Mouse (Mus musculus): ENCODE results near the gene B430305J03Rik. TPM values are rescaled to one million over a fixed set of nuclear protein-coding genes. Genes with fewer than 3 reads are reported as not detected.

The B430305J03Rik gene
- polyA plus RNA-seq, 1 experiment from 2014 or later = not detected

DNA sequence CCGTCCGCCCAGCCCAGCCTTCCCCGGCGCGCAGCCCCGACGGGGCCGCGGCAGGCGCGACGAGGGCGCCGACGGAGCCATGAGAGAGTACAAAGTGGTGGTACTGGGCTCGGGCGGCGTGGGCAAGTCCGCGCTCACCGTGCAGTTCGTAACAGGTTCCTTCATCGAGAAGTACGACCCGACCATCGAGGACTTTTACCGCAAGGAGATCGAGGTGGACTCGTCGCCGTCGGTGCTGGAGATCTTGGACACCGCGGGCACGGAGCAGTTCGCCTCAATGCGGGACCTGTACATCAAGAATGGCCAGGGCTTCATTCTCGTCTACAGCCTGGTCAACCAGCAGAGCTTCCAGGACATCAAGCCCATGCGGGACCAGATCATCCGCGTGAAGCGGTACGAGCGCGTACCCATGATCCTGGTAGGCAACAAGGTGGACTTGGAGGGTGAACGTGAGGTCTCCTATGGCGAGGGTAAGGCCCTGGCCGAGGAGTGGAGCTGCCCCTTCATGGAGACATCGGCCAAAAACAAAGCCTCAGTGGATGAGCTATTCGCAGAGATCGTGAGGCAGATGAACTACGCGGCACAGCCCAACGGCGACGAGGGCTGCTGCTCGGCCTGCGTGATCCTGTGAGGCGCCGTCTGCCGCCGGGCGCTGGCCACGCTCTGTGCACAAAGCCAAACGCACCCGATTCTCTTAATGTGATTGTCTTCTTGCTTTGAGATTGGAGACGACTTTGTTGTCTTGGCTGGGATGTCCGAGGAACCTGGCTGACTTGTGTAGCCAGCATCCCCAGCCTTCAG, 573 bp downstream of the B430305J03Rik start:
- Histone ChIP-seq H3K36me3 (no peaks in the 10 kb centered on the region), H3K4me1 (replicated peaks) (peaks cover 2% of the 10 kb centered on the region; the same call in 1 of the 2 replicates), H3K9me3 (no peaks in the 10 kb centered on the region), H3K27ac (peak overlapping the region; percentile 89), H3K9ac (peak overlapping the region; percentile 83), H3K27me3 (replicated peaks) (no peaks in the 10 kb centered on the region), H3K4me2 (replicated peaks) (peak overlapping the region; percentile 85), H3K4me3 (replicated peaks) (peak overlapping the region; percentile 86)
- peak; percentile 12 for ATAC-seq
- under 1% methylated on average over 68 of the region's 68 CpGs for WGBS

DNA sequence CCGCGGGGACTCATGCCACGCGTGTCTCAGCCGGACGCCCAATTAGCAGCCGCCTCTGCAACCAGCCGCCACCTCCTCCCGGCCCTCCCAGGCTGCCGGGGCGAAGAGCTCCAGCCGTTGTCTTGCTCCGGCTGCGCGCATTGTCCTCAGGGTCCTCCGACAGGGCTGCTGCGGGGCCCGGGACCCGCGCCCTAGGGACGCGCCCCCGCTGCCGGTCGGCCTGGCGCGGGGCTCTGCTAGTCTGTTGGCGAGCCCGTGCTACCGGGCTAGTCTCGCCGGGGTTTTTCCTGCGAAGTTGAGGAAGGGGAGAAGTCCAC, 1.1 kb downstream of the B430305J03Rik start:
- Histone ChIP-seq H3K4me2 (replicated peaks) (peak overlapping the region; percentile 85), H3K27ac (peak overlapping the region; percentile 89), H3K4me3 (replicated peaks) (peak overlapping the region; percentile 86), H3K36me3 (no peaks in the 10 kb centered on the region), H3K9ac (peak overlapping the region; percentile 83), H3K4me1 (replicated peaks) (peaks cover 2% of the 10 kb centered on the region; the same call in 1 of the 2 replicates), H3K27me3 (replicated peaks) (no peaks in the 10 kb centered on the region), H3K9me3 (no peaks in the 10 kb centered on the region)
- WGBS = under 1% methylated on average over 33 of the region's 33 CpGs
- ATAC-seq = peak; percentile 41

DNA sequence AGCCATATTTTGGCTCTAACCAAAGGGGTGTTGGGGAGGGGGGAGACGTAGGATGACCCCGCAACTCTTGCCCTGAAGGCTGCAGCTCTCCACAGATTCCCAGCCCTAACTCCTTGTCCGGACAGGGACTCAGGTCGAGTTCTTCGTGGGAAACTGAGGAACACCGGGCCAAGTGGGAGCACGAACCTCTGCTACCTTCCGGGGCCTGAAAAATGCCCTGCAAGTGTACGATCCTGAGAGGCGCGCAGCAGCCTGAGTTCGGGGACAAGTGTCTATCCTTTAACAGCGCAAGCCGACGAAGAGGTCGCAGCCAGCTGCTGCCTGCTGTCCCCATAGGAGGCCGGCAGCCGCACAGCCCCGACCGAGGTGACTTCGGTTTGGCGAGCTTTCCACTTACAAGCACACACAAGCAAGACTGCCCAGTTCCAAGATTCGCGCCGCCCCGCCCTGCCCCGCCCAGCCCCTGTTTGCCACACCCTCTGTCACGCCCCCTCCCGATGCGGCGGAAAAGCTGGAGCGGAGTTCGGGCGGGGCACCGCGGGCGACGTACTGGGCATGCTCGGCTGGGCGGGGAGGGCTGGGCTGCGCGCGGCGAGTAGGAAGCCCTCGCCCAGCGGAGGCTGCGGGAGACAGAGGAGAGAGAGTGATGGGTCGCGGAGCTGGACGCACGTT, 1.6 kb downstream of the B430305J03Rik start:
- peaks cover 2% of the 10 kb centered on the region; the same call in 1 of the 2 replicates for H3K4me1 ChIP-seq (replicated peaks)
- no peaks in the 10 kb centered on the region for H3K9me3 ChIP-seq
- H3K4me2 ChIP-seq (replicated peaks) = peak overlapping the region; percentile 85
- H3K9ac ChIP-seq = peak overlapping the region; percentile 83
- peak overlapping the region; percentile 86 for H3K4me3 ChIP-seq (replicated peaks)
- no peaks in the 10 kb centered on the region for H3K36me3 ChIP-seq
- under 1% methylated on average over 51 of the region's 51 CpGs for WGBS
- no peaks in the 10 kb centered on the region for H3K27me3 ChIP-seq (replicated peaks)
- H3K27ac ChIP-seq = peak overlapping the region; percentile 96
- peak; percentile 92 for ATAC-seq

DNA sequence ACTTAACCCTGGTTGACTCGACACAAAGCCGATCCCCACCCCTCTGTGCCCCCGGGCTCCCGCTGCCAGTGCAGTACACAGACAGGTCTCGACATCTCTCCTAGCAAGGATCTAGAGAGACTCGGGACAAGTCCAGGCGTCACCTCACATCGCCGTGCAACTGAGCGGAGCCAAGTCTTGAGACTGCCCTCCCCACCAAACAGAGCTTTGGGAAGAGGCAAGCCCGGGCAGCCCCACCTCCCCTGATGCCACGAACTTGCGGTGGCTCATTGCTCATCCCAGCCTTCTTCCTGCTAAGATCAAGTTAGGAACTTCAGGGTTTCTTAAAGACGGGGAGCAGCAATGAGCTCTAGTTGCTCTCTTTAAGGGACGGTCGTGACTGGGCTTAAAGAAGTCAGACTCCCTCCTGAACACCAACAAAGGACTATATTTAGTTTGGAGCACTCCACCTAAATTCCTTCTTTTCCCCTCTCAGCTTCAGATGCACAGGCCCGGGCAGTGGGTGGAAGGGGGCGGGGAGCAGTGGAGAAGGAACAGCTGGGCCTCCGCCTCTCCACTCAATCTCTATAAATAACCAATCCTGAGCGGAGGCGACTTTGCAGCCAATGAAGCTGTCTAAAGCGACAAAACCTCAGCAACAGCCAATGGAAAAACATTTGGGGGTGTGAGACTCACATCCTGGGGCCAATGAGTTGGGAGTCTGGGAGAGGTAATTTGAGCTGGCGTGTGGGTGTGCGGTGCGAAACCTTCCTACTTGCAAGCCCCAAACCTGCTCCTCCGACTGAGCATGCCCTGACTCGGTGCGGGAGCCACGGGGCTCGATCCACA, 2.4 kb downstream of the B430305J03Rik start:
- peak overlapping the region; percentile 75 for H3K9ac ChIP-seq
- H3K9me3 ChIP-seq = no peaks in the 10 kb centered on the region
- peak; percentile 94 for ATAC-seq
- H3K27ac ChIP-seq = peak overlapping the region; percentile 96
- H3K27me3 ChIP-seq (replicated peaks) = no peaks in the 10 kb centered on the region
- peaks cover 2% of the 10 kb centered on the region; the same call in 1 of the 2 replicates for H3K4me1 ChIP-seq (replicated peaks)
- peak overlapping the region; percentile 85 for H3K4me2 ChIP-seq (replicated peaks)
- under 1% methylated on average over 30 of the region's 30 CpGs for WGBS
- H3K4me3 ChIP-seq (replicated peaks) = peak overlapping the region; percentile 86
- no peaks in the 10 kb centered on the region for H3K36me3 ChIP-seq

DNA sequence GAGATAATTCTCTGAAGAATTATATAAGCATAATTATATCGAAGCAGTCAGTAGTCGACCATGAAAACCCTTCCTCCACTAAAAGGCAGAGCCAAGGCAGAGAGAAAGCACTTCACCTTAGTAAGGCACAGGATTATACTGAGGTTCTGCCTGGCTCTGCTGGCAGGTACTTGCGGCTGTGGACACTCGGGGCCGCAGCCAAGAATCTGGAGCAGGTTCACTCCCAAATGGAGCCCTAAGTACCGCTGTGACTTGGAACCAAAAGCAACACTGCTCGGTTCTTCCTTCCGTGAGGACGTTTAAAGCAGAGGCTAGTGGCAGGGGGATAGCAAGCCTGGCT, 3.0 kb downstream of the B430305J03Rik start:
- WGBS = 4% methylated on average over 9 of the region's 9 CpGs
- ATAC-seq = no peak
- H3K27ac ChIP-seq = peak overlapping the region; percentile 96

DNA sequence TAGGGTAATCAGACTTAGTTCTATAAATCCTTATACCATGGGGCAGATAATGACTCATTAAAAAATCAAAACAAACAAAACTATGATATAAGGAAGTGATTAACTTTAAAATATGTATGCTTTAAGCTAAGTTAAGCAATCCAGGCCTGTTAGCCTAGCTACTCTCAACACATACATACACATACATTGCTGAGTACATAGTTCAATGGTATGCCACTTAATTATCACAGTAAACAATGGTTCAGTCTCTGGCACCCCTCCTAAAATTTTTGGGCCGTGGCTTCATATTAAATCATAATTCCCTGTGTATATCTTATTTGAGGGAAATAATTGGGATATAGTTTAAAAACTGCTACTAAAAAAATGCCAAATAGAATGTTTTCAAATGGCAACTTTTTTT, 4.4 kb downstream of the B430305J03Rik start, which contains the start of gene Rap2b:
TSS of gene Rap2b (plus strand) at position 301 of the 400 bp plus-strand sequence.
- H3K27ac ChIP-seq = no peak within 1 kb of the TSS

More for the DNA sequence above, 3.0 kb downstream of the B430305J03Rik start:
- H3K4me2 ChIP-seq (replicated peaks) = peak overlapping the region; percentile 85
- peak overlapping the region; percentile 54 for H3K9ac ChIP-seq
- no peaks in the 10 kb centered on the region for H3K27me3 ChIP-seq (replicated peaks)
- H3K4me1 ChIP-seq (replicated peaks) = peaks cover 2% of the 10 kb centered on the region; the same call in 1 of the 2 replicates
- no peaks in the 10 kb centered on the region for H3K9me3 ChIP-seq
- H3K4me3 ChIP-seq (replicated peaks) = peak overlapping the region; percentile 86
- no peaks in the 10 kb centered on the region for H3K36me3 ChIP-seq

DNA sequence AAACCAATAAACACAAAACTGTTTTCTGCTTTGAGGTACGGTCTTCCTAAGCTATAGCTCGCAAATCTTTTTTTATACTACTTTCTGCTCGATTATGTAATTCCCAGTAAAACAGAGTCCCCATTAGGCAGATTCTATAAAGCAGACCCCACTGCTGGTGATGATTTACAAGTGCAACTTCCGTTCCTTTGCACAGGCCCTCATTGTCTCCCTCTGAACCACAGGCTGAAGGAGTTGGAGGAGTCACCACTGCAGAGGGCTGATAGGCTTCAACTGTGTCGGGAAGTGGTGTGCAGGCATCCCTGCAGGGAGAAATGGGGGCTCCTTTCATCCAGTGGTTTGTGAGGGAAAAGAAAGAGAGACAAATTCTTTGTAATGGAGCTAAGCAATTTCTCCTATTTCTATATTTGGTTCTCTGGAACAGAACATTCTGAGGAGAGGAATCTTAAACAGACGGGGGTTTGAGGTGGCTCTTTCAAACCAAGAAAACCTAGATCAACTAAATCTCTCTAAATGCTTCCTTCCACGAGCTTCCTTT, 6.9 kb downstream of the B430305J03Rik start:
- 35% methylated on average over 7 of the region's 7 CpGs for WGBS
- no peaks in the 10 kb centered on the region for H3K9me3 ChIP-seq
- H3K4me3 ChIP-seq (replicated peaks) = no peak overlapping the region
- H3K36me3 ChIP-seq = no peaks in the 10 kb centered on the region
- no peak overlapping the region for H3K9ac ChIP-seq
- no peaks in the 10 kb centered on the region for H3K4me1 ChIP-seq (replicated peaks)
- H3K27ac ChIP-seq = 0 out of 2 replicates have a peak overlapping the region, but pooled peaks have one; percentile 40
- no peak for ATAC-seq
- H3K27me3 ChIP-seq (replicated peaks) = no peaks in the 10 kb centered on the region
- H3K4me2 ChIP-seq (replicated peaks) = no peak overlapping the region

More for the DNA sequence above, 4.4 kb downstream of the B430305J03Rik start, which contains the start of gene Rap2b:
- Histone ChIP-seq H3K36me3 (no peaks in the 10 kb centered on the region), H3K4me2 (replicated peaks) (no peak within 1 kb of the TSS), H3K27me3 (replicated peaks) (no peaks in the 10 kb centered on the region), H3K4me1 (replicated peaks) (peaks cover under 1% of the 10 kb centered on the region; the same call in 1 of the 2 replicates), H3K9ac (no peak within 1 kb of the TSS), H3K9me3 (no peaks in the 10 kb centered on the region), H3K4me3 (replicated peaks) (no peak within 1 kb of the TSS)
- WGBS = 78% methylated on average over 1 of the region's 1 CpGs
- ATAC-seq = no peak

DNA sequence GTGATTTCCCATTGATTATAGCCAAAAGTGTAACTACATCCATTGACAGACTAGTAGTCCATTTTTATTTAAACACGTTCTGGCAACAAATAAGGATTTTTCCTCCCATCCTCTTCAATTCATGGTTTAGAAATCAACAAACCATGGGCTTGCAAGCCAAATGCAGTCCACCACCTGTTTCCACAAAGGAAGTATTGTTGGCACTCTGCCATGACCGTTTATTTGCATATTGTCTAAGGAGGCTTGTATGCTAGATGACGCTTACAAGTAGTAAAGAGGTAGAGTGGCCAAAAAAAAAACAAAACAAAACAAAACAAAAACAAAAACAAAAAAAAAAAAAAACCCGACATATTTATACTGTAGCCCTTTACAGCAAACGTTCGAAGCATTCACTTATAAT, 7.6 kb downstream of the B430305J03Rik start:
- no peaks in the 10 kb centered on the region for H3K9me3 ChIP-seq
- ATAC-seq = no peak
- H3K4me1 ChIP-seq (replicated peaks) = no peaks in the 10 kb centered on the region
- no peak overlapping the region for H3K27ac ChIP-seq
- H3K27me3 ChIP-seq (replicated peaks) = no peaks in the 10 kb centered on the region
- WGBS = 59% methylated on average over 6 of the region's 6 CpGs
- no peak overlapping the region for H3K4me2 ChIP-seq (replicated peaks)
- H3K4me3 ChIP-seq (replicated peaks) = no peak overlapping the region
- no peaks in the 10 kb centered on the region for H3K36me3 ChIP-seq
- no peak overlapping the region for H3K9ac ChIP-seq

DNA sequence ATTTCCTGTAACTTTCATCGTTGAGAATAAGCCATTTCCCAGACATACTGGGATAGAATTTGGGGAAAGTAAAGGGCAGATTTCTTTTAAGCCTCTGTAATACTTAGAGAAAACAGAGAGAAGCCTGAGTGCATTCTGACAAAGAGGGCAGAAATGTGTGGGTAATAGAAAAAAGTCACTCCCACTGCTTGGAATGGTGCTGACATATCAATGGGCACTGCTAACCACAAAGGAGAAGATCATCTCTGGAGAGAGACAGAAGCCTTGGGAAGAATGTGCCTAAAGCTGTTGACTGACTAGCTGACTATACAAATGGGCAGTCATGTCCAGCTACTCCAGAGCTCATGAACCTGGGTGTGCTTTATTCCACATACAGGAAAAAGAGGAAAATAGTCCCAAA, 10.3 kb downstream of the B430305J03Rik start:
- no peaks in the 10 kb centered on the region for H3K4me1 ChIP-seq (replicated peaks)

DNA sequence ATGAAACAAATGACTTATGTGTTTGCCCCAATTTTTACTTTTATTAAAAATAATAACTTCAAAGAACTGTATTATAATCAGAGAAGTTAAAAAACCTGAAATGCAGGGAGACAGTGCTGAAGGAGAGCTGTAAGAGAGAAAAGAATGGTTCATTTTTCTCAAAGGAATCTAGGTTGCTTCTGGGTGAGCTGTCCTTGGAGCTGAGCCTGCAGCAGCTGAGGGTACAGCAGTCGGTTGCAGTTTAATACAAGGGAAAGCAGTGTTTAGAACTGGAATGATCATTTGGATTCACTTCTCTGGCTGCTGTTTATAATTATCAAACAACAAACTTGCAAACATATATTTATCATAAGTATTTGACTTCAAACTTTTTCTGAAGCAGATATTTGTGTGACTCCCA, 16.3 kb downstream of the B430305J03Rik start:
- Histone ChIP-seq H3K36me3 (no peaks in the 10 kb centered on the region), H3K27me3 (replicated peaks) (no peaks in the 10 kb centered on the region), H3K4me3 (replicated peaks) (no peak overlapping the region), H3K9ac (no peak overlapping the region), H3K4me2 (replicated peaks) (no peak overlapping the region), H3K27ac (no peak overlapping the region), H3K4me1 (replicated peaks) (no peaks in the 10 kb centered on the region), H3K9me3 (no peaks in the 10 kb centered on the region)
- no peak for ATAC-seq
- 67% methylated on average over 1 of the region's 1 CpGs for WGBS

More for the DNA sequence above, 10.3 kb downstream of the B430305J03Rik start:
- Histone ChIP-seq H3K36me3 (no peaks in the 10 kb centered on the region), H3K9me3 (no peaks in the 10 kb centered on the region), H3K27me3 (replicated peaks) (no peaks in the 10 kb centered on the region), H3K4me3 (replicated peaks) (no peak overlapping the region), H3K9ac (no peak overlapping the region), H3K27ac (no peak overlapping the region), H3K4me2 (replicated peaks) (no peak overlapping the region)
- WGBS = 85% methylated on average over 1 of the region's 1 CpGs
- ATAC-seq = no peak

DNA sequence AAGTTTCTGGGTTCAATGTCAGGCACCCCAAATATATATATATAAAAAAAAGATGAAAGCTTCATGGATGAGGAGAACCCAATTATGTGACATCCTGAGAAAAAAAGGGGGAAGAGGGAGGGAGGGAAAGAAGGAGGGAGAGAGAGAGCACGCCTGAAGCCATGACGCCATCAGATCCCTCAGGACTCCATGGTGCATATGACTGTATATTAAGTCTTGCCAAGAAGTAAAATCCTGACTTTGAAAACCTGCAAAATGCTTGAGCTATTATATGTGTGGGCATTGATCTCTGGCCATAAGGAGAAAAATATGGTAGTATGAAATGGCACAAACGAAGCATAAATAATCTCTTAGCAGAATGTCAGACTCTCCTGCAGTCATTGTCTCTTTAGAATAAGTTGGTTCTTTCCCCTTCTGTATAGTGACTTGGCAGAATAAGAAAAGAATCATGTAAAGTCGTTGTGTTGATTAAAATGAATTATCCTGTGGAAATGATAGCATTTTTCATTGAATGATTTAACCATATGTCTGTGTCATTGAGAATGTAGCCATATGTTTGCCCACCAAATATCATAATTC, 17.6 kb downstream of the B430305J03Rik start:
- Histone ChIP-seq H3K9me3 (no peaks in the 10 kb centered on the region), H3K4me1 (replicated peaks) (no peaks in the 10 kb centered on the region), H3K36me3 (no peaks in the 10 kb centered on the region), H3K27me3 (replicated peaks) (no peaks in the 10 kb centered on the region), H3K4me3 (replicated peaks) (no peak overlapping the region), H3K9ac (no peak overlapping the region), H3K27ac (no peak overlapping the region), H3K4me2 (replicated peaks) (no peak overlapping the region)
- ATAC-seq = no peak
- 77% methylated on average over 4 of the region's 4 CpGs for WGBS

Measured in intestine, embryonic 15.5 days (tissue).